Mouse (Mus musculus) liver, embryonic 11.5 days (tissue): ENCODE measurements around the gene Znrf3. TPM values are rescaled to one million over a fixed set of nuclear protein-coding genes. Genes with fewer than 3 reads are reported as not detected.
"Not testable (repeated sequence)": the region's sequence is repeated elsewhere in the genome, so short reads cannot be mapped to it uniquely, and the experiment has no call there.

Experiments
- ATAC-seq: fragments of 200-750 bp; cut with Nextera tagmentation; replicated peaks from 2 replicates; pipeline ENCODE4 v1.8.0; 2017; ENCODE audit warnings: moderate number of reproducible peaks, mild to moderate bottlenecking, moderate TSS enrichment, moderate library complexity; ENCODE audit not compliant: low FRiP score
- DNase-seq: peaks from one replicate; pipeline ENCODE4 v3.0.0-alpha.2; 2017; ENCODE audit warnings: low spot score
- H3K27ac ChIP-seq: fragments of 300-500 bp; sonication (generic); 2 replicates; pipeline ENCODE4 v1.5.1; 2014; ENCODE audit warnings: mild to moderate bottlenecking, low read depth, low read length, control low read depth
- H3K27me3 ChIP-seq: fragments of 300-500 bp; sonication (generic); replicated peaks from 2 replicates; pipeline ENCODE4 v1.6.1; 2014; ENCODE audit warnings: low read length, mixed read lengths; ENCODE audit not compliant: control insufficient read depth, insufficient read depth
- H3K36me3 ChIP-seq: fragments of 300-500 bp; sonication (generic); 2 replicates; pipeline ENCODE4 v1.6.1; 2014; ENCODE audit warnings: mild to moderate bottlenecking, low read length, moderate library complexity, mixed read lengths; ENCODE audit not compliant: control insufficient read depth, insufficient read depth
- H3K4me1 ChIP-seq: fragments of 300-500 bp; sonication (generic); replicated peaks from 2 replicates; pipeline ENCODE4 v1.6.1; 2014; ENCODE audit warnings: low read length, mixed read lengths; ENCODE audit not compliant: control insufficient read depth, insufficient read depth
- H3K4me2 ChIP-seq: fragments of 300-500 bp; sonication (generic); 2 replicates; pipeline ENCODE4 v1.6.1; 2014; ENCODE audit warnings: mild to moderate bottlenecking, control low read depth, moderate library complexity
- H3K4me3 ChIP-seq: fragments of 300-500 bp; sonication (generic); 2 replicates; pipeline ENCODE4 v1.5.1; 2014; ENCODE audit warnings: low read depth, low read length, control low read depth
- H3K9ac ChIP-seq: fragments of 300-500 bp; sonication (generic); 2 replicates; pipeline ENCODE4 v1.6.1; 2014; ENCODE audit warnings: low read depth, low read length, control low read depth
- H3K9me3 ChIP-seq: fragments of 300-500 bp; sonication (generic); 2 replicates; pipeline ENCODE4 v1.6.1; 2016; ENCODE audit warnings: low read length, inconsistent platforms, mixed read lengths; ENCODE audit not compliant: control insufficient read depth
- WGBS: fragments of 180-500 bp; shearing (Covaris S2); extraction: QIAGEN DNeasy Blood & Tissue Kit; methylation state at CpG from one replicate; pipeline ENCODE4 v1.1.7; 2014; 5-methylcytosine and 5-hydroxymethylcytosine counted together
- polyA plus RNA-seq: library from polyadenylated mRNA; unstranded; fragments of >200 nt; fragmentation: Nextera tagmentation; extraction: Ambion mirVana; gene quantifications from 2 replicates; pipeline ENCODE4 v1.2.1, GENCODE M21; 2014

Znrf3 gene
- polyA plus RNA-seq, 1 experiment from 2014 or later = 9.0 TPM

GRCm38 (mm10) chr11:5478193-5478592 lies 33.5 kb upstream of the Znrf3 start:
- DNase-seq (no peak), ATAC-seq (no peak)
- H3K9ac ChIP-seq = no peak overlapping the region
- 67% methylated on average over 7 of the region's 7 CpGs for WGBS
- no peak overlapping the region for H3K27ac ChIP-seq
- no peaks in the 10 kb centered on the region for H3K36me3 ChIP-seq
- H3K4me2 ChIP-seq = no peak overlapping the region
- no peaks in the 10 kb centered on the region for H3K9me3 ChIP-seq
- no peak overlapping the region for H3K4me3 ChIP-seq
- H3K4me1 ChIP-seq = no peaks in the 10 kb centered on the region
- no peaks in the 10 kb centered on the region for H3K27me3 ChIP-seq

GRCm38 (mm10) chr11:5476806-5477205 lies 32.2 kb upstream of the Znrf3 start:
- Histone ChIP-seq H3K27me3 (no peaks in the 10 kb centered on the region), H3K4me3 (no peak overlapping the region), H3K9me3 (no peaks in the 10 kb centered on the region), H3K9ac (no peak overlapping the region), H3K4me2 (no peak overlapping the region), H3K27ac (no peak overlapping the region), H3K36me3 (no peaks in the 10 kb centered on the region), H3K4me1 (no peaks in the 10 kb centered on the region)
- no peak for DNase-seq
- WGBS = 69% methylated on average over 4 of the region's 4 CpGs
- ATAC-seq = no peak

GRCm38 (mm10) chr11:5475556-5476118 lies 31.0 kb upstream of the Znrf3 start:
- not testable (repeated sequence) for H3K9me3 ChIP-seq, DNase-seq, ATAC-seq, H3K4me1 ChIP-seq, H3K9ac ChIP-seq, H3K27ac ChIP-seq, H3K36me3 ChIP-seq, H3K4me2 ChIP-seq, H3K27me3 ChIP-seq, H3K4me3 ChIP-seq
- 100% methylated on average over 2 of the region's 2 CpGs for WGBS

- DNase-seq (peak; percentile 51), ATAC-seq (no peak)
- Histone ChIP-seq H3K27me3 (no peaks in the 10 kb centered on the region), H3K36me3 (no peaks in the 10 kb centered on the region), H3K4me1 (no peaks in the 10 kb centered on the region), H3K27ac (no peak overlapping the region), H3K9me3 (no peaks in the 10 kb centered on the region), H3K4me2 (no peak overlapping the region), H3K4me3 (no peak overlapping the region), H3K9ac (no peak overlapping the region)
- 16% methylated on average over 5 of the region's 5 CpGs for WGBS
Observed at GRCm38 (mm10) chr11:5474130-5474529, 29.5 kb upstream of the Znrf3 start.

GRCm38 (mm10) chr11:5470055-5470454 lies 25.4 kb upstream of the Znrf3 start:
- Histone ChIP-seq H3K9me3 (no peaks in the 10 kb centered on the region), H3K27ac (no peak overlapping the region), H3K4me1 (no peaks in the 10 kb centered on the region), H3K4me3 (no peak overlapping the region), H3K27me3 (no peaks in the 10 kb centered on the region), H3K36me3 (no peaks in the 10 kb centered on the region), H3K4me2 (no peak overlapping the region), H3K9ac (no peak overlapping the region)
- WGBS = 76% methylated on average over 3 of the region's 3 CpGs
- ATAC-seq (no peak), DNase-seq (no peak)

GRCm38 (mm10) chr11:5469084-5469483 lies 24.4 kb upstream of the Znrf3 start:
- H3K4me3 ChIP-seq = no peak overlapping the region
- DNase-seq = no peak
- H3K9ac ChIP-seq = no peak overlapping the region
- no peak overlapping the region for H3K4me2 ChIP-seq
- no peaks in the 10 kb centered on the region for H3K36me3 ChIP-seq
- 72% methylated on average over 3 of the region's 3 CpGs for WGBS
- no peak overlapping the region for H3K27ac ChIP-seq
- H3K9me3 ChIP-seq = no peaks in the 10 kb centered on the region
- no peaks in the 10 kb centered on the region for H3K27me3 ChIP-seq
- no peaks in the 10 kb centered on the region for H3K4me1 ChIP-seq
- no peak for ATAC-seq

GRCm38 (mm10) chr11:5468471-5468870 lies 23.8 kb upstream of the Znrf3 start:
- no peak overlapping the region for H3K4me2 ChIP-seq
- DNase-seq (no peak), ATAC-seq (no peak)
- H3K4me3 ChIP-seq = no peak overlapping the region
- no peak overlapping the region for H3K9ac ChIP-seq
- no peaks in the 10 kb centered on the region for H3K27me3 ChIP-seq
- no peaks in the 10 kb centered on the region for H3K9me3 ChIP-seq
- H3K4me1 ChIP-seq = no peaks in the 10 kb centered on the region
- no peak overlapping the region for H3K27ac ChIP-seq
- 64% methylated on average over 2 of the region's 2 CpGs for WGBS
- H3K36me3 ChIP-seq = no peaks in the 10 kb centered on the region

GRCm38 (mm10) chr11:5451923-5452322 lies 7.3 kb upstream of the Znrf3 start:
- no peak overlapping the region for H3K4me2 ChIP-seq
- H3K9ac ChIP-seq = no peak overlapping the region
- peaks cover 2% of the 10 kb centered on the region; the same call in 1 of the 2 replicates for H3K4me1 ChIP-seq
- ATAC-seq = no peak
- no peaks in the 10 kb centered on the region for H3K27me3 ChIP-seq
- no peak overlapping the region for H3K4me3 ChIP-seq
- DNase-seq = no peak
- H3K36me3 ChIP-seq = no peaks in the 10 kb centered on the region
- no peak overlapping the region for H3K27ac ChIP-seq
- 55% methylated on average over 6 of the region's 6 CpGs for WGBS
- no peaks in the 10 kb centered on the region for H3K9me3 ChIP-seq

GRCm38 (mm10) chr11:5451341-5451740 lies 6.7 kb upstream of the Znrf3 start:
- Histone ChIP-seq H3K4me3 (no peak overlapping the region), H3K9ac (no peak overlapping the region), H3K9me3 (no peaks in the 10 kb centered on the region), H3K27me3 (no peaks in the 10 kb centered on the region), H3K36me3 (no peaks in the 10 kb centered on the region), H3K27ac (no peak overlapping the region), H3K4me1 (peaks cover 2% of the 10 kb centered on the region; the same call in 1 of the 2 replicates), H3K4me2 (no peak overlapping the region)
- DNase-seq (no peak), ATAC-seq (no peak)
- 63% methylated on average over 4 of the region's 4 CpGs for WGBS
